Mouse (Mus musculus) mesoderm, embryonic 11.5 days (tissue): ENCODE measurements around the gene Hist1h2be.
"Not testable (repeated sequence)": the region's sequence is repeated elsewhere in the genome, so short reads cannot be mapped to it uniquely, and the experiment has no call there.

Experiments
- DNase-seq: peaks from one replicate; pipeline ENCODE4 v3.0.0-alpha.2; 2012; ENCODE audit warnings: low read depth, low spot score

Hist1h2be gene

GRCm38 (mm10) chr13:23551146-23551834 is 69.6 kb downstream of the Hist1h2be start, which contains the start of gene Hist1h4f:
TSS of gene Hist1h4f (minus strand) at chr13:23551648.
- peak; percentile 95 for DNase-seq

GRCm38 (mm10) chr13:23550761-23551145 is 70.2 kb downstream of the Hist1h2be start:
- no peak for DNase-seq

GRCm38 (mm10) chr13:23546694-23547093 is 74.2 kb downstream of the Hist1h2be start:
- no peak for DNase-seq

GRCm38 (mm10) chr13:23544787-23545120 is 76.2 kb downstream of the Hist1h2be start:
- not testable (repeated sequence) for DNase-seq

- DNase-seq, result peak; percentile 94
These were observed 76.7 kb downstream of the Hist1h2be start, which contains the start of gene Hist1h3f for GRCm38 (mm10) chr13:23543965-23544786. TSS of gene Hist1h3f (plus strand) at chr13:23544052.

- DNase-seq, result peak; percentile 92
These were observed 77.8 kb downstream of the Hist1h2be start, which contains the start of gene Hist1h2bh for GRCm38 (mm10) chr13:23542999-23543607. TSS of gene Hist1h2bh (minus strand) at chr13:23543392.

- not testable (repeated sequence) for DNase-seq
These were observed 78.5 kb downstream of the Hist1h2be start for GRCm38 (mm10) chr13:23542225-23542980.

GRCm38 (mm10) chr13:23541497-23541896 is 79.4 kb downstream of the Hist1h2be start:
- no peak for DNase-seq

GRCm38 (mm10) chr13:23539821-23540220 is 81.1 kb downstream of the Hist1h2be start:
- not testable (repeated sequence) for DNase-seq

- DNase-seq, result no peak
These were observed 82.7 kb downstream of the Hist1h2be start for GRCm38 (mm10) chr13:23538249-23538648.

GRCm38 (mm10) chr13:23537006-23537710 is 83.8 kb downstream of the Hist1h2be start:
- no peak for DNase-seq

- DNase-seq, result no peak
These were observed 84.7 kb downstream of the Hist1h2be start for GRCm38 (mm10) chr13:23536076-23536822.

GRCm38 (mm10) chr13:23535137-23536075 is 85.5 kb downstream of the Hist1h2be start, which contains the start of gene Hist1h3g:
TSS of gene Hist1h3g (plus strand) at chr13:23535422.
- DNase-seq, result peak; percentile 96

- no peak for DNase-seq
These were observed 86.4 kb downstream of the Hist1h2be start for GRCm38 (mm10) chr13:23534368-23535131.
